Mouse (Mus musculus): ENCODE data around the gene Syt1. TPM values are rescaled to one million over a fixed set of nuclear protein-coding genes. Genes with fewer than 3 reads are reported as not detected.

Gene Syt1
- polyA plus RNA-seq, 1 experiment from 2014 or later: 5.0 TPM

DNA sequence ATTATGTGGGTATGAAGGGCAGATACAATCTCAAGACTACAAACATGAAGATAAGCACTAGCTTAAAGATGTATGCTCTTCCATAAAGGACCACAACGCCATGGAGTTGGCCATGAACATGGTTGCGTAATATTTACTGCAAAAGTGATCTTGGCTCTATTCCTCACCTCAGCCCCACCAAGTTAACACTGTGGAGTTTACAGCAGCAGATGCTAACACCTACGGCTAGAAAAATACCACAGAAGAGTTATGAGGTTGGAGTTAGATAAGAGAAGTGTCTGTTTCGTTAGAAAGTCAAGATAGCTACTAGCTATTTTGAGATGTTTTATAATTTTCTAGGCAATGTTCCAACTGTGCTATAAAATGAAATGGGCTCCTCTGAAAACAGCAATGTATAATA lies 353.9 kb downstream of the Syt1 start:
- Histone ChIP-seq H3K36me3 (no peaks in the 10 kb centered on the region), H3K27ac (replicated peaks) (no peak overlapping the region), H3K9me3 (replicated peaks) (no peaks in the 10 kb centered on the region), H3K27me3 (ENCODE audit: low read depth, poor library complexity, severe bottlenecking) (no peaks in the 10 kb centered on the region), H3K4me1 (no peaks in the 10 kb centered on the region), H3K4me3 (no peak overlapping the region)
- DNase-seq (ENCODE audit: low spot score): no peak
- WGBS: 95% methylated on average over 4 of the region's 4 CpGs

- 93% methylated on average over 11 of the region's 11 CpGs for WGBS
- no peak for DNase-seq (ENCODE audit: low spot score)
- H3K4me1 ChIP-seq: no peaks in the 10 kb centered on the region
- H3K27ac ChIP-seq (replicated peaks): no peak overlapping the region
- no peaks in the 10 kb centered on the region for H3K9me3 ChIP-seq (replicated peaks)
- H3K27me3 ChIP-seq (ENCODE audit: low read depth, poor library complexity, severe bottlenecking): no peaks in the 10 kb centered on the region
- no peaks in the 10 kb centered on the region for H3K36me3 ChIP-seq
- H3K4me3 ChIP-seq: no peak overlapping the region
These were observed 355.7 kb downstream of the Syt1 start for GRCm38 (mm10) chr10:108655074-108655473.

DNA sequence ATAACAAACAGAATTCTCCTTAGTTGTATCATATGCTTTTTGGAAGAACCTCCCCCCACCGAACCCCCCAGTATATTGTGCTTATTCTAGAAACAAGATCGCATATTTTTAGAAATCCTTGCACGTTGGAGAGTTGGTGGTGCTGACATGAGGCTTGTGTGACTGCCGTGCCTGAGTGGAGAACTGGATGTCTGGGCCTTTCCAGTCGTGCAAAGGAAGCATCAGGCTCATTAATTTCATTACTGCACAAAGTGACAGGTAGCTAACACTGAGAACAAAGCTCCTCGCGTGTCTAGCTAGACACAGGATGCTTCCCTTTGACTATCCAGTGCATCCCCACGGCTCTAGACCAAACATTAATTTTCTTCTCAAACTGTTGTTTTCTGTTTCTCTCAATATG lies 358.0 kb downstream of the Syt1 start:
- 83% methylated on average over 8 of the region's 8 CpGs for WGBS
- no peak for DNase-seq (ENCODE audit: low spot score)

DNA sequence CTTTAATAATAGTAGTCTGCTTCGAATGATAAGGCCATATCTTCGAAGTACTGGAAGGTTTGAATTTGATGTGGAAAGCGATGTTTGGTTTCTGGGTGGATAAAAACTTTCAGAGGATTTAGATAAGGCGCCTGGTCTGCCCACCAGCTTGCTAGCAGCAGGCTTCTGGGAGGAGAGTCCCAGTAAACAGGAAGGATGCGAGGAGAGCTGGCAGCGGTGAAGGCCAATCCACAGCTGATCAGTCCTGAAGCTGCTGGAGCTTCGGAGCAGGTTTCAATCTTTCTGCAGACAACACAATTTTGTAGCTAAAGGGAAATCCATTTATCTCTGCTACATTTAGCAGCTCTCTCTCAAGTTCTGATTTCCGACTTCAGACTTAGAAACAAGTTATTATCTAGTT lies 358.7 kb downstream of the Syt1 start:
- WGBS: 83% methylated on average over 8 of the region's 8 CpGs

More for the DNA sequence above, 358.0 kb downstream of the Syt1 start:
- no peak overlapping the region for H3K4me3 ChIP-seq
- no peaks in the 10 kb centered on the region for H3K36me3 ChIP-seq
- no peaks in the 10 kb centered on the region for H3K27me3 ChIP-seq (ENCODE audit: low read depth, poor library complexity, severe bottlenecking)
- H3K9me3 ChIP-seq (replicated peaks): no peaks in the 10 kb centered on the region
- H3K4me1 ChIP-seq: no peaks in the 10 kb centered on the region
- no peak overlapping the region for H3K27ac ChIP-seq (replicated peaks)

GRCm38 (mm10) chr10:108649174-108649573 lies 361.6 kb downstream of the Syt1 start:
- Histone ChIP-seq H3K27ac (replicated peaks) (no peak overlapping the region), H3K27me3 (ENCODE audit: low read depth, poor library complexity, severe bottlenecking) (no peaks in the 10 kb centered on the region), H3K36me3 (no peaks in the 10 kb centered on the region), H3K4me3 (no peak overlapping the region), H3K9me3 (replicated peaks) (no peaks in the 10 kb centered on the region), H3K4me1 (no peaks in the 10 kb centered on the region)
- WGBS: 81% methylated on average over 7 of the region's 7 CpGs
- no peak for DNase-seq (ENCODE audit: low spot score)

More for the DNA sequence above, 358.7 kb downstream of the Syt1 start:
- no peak for DNase-seq (ENCODE audit: low spot score)
- Histone ChIP-seq H3K9me3 (replicated peaks) (no peaks in the 10 kb centered on the region), H3K27ac (replicated peaks) (no peak overlapping the region), H3K36me3 (no peaks in the 10 kb centered on the region), H3K27me3 (ENCODE audit: low read depth, poor library complexity, severe bottlenecking) (no peaks in the 10 kb centered on the region), H3K4me3 (no peak overlapping the region), H3K4me1 (no peaks in the 10 kb centered on the region)

DNA sequence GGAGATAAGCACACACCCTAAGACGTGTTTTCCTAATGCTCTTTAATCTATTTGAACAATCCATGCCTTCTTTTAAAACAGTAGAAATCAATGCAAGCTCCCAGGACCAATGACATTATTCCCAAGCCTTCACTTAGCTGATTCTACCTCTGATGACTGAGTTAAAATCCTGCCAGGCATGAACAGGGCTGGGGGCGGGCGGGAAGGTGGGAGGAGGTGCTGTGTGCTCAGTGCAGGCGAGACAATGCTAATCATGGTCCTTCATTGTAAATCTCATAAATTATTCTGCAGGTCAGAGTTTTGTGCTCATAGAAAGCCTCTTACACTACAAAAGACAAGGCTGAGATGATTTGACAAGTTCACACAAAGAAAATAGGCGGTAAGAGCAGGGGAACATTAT lies 366.9 kb downstream of the Syt1 start:
- H3K4me1 ChIP-seq: peaks cover 4% of the 10 kb centered on the region; the same call in 1 of the 2 replicates
- H3K27me3 ChIP-seq (ENCODE audit: low read depth, poor library complexity, severe bottlenecking): no peaks in the 10 kb centered on the region
- no peaks in the 10 kb centered on the region for H3K9me3 ChIP-seq (replicated peaks)
- no peak overlapping the region for H3K27ac ChIP-seq (replicated peaks)
- no peaks in the 10 kb centered on the region for H3K36me3 ChIP-seq
- 68% methylated on average over 5 of the region's 5 CpGs for WGBS
- no peak for DNase-seq (ENCODE audit: low spot score)
- H3K4me3 ChIP-seq: no peak overlapping the region

- no peaks in the 10 kb centered on the region for H3K9me3 ChIP-seq (replicated peaks)
- no peaks in the 10 kb centered on the region for H3K36me3 ChIP-seq
- H3K4me1 ChIP-seq: peaks cover 8% of the 10 kb centered on the region
- no peak overlapping the region for H3K4me3 ChIP-seq
- no peaks in the 10 kb centered on the region for H3K27me3 ChIP-seq (ENCODE audit: low read depth, poor library complexity, severe bottlenecking)
- peak overlapping the region; percentile 49; the same call in 1 of the 2 replicates for H3K27ac ChIP-seq (replicated peaks)
- WGBS: 54% methylated on average over 5 of the region's 5 CpGs
- peak; percentile 16 for DNase-seq (ENCODE audit: low spot score)
These were observed 372.7 kb downstream of the Syt1 start for GRCm38 (mm10) chr10:108638095-108638494.

DNA sequence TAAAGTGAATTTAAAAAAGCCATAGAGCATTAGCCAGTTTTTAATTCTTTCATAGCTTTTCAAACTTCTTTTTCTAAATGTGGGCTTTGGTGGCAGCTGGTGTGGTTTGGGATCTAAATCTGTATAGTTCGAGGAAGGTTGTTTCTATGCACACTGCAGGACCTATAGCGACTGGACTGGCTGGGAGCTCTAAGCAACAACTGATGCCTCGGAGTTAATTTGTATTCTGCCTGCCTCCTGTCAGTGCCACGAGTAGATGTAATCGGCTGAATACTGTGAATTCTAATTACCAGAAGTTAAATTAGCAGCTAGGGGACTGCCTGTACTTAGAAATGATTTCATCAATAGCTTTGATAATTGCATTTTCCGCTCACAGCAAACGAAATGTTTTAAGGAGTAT lies 374.7 kb downstream of the Syt1 start:
- H3K36me3 ChIP-seq: no peaks in the 10 kb centered on the region
- no peaks in the 10 kb centered on the region for H3K9me3 ChIP-seq (replicated peaks)
- DNase-seq (ENCODE audit: low spot score): no peak
- H3K27me3 ChIP-seq (ENCODE audit: low read depth, poor library complexity, severe bottlenecking): no peaks in the 10 kb centered on the region
- no peak overlapping the region for H3K4me3 ChIP-seq
- WGBS: 84% methylated on average over 7 of the region's 7 CpGs
- H3K4me1 ChIP-seq: peaks cover 8% of the 10 kb centered on the region
- H3K27ac ChIP-seq (replicated peaks): no peak overlapping the region

GRCm38 (mm10) chr10:108635616-108636015 lies 375.2 kb downstream of the Syt1 start:
- H3K4me1 ChIP-seq: peaks cover 8% of the 10 kb centered on the region
- no peaks in the 10 kb centered on the region for H3K36me3 ChIP-seq
- WGBS: 91% methylated on average over 4 of the region's 4 CpGs
- H3K27me3 ChIP-seq (ENCODE audit: low read depth, poor library complexity, severe bottlenecking): no peaks in the 10 kb centered on the region
- DNase-seq (ENCODE audit: low spot score): no peak
- H3K4me3 ChIP-seq: no peak overlapping the region
- no peaks in the 10 kb centered on the region for H3K9me3 ChIP-seq (replicated peaks)
- no peak overlapping the region for H3K27ac ChIP-seq (replicated peaks)

DNA sequence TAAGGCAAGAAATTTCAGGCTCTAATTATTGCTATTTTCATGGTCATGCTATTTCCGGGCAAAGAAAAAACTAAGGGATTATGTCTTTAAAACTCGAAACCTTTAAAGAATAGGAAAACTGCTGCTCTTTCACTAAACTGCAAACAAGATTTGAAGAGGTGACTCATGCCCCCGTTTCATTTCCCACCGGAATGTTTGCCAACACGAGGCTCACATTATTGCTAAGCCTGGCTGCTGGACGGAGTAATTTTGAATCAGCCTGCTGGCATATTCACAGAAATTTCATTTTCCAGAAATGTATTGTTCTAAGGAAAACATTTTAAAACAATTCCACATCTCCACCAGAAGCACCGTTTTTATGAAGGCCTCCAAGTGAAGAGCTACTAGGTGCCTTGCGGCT lies 379.9 kb downstream of the Syt1 start:
- Histone ChIP-seq H3K9me3 (replicated peaks) (no peaks in the 10 kb centered on the region; the same call in 1 of the 2 replicates), H3K27me3 (ENCODE audit: low read depth, poor library complexity, severe bottlenecking) (no peaks in the 10 kb centered on the region), H3K27ac (replicated peaks) (no peak overlapping the region), H3K4me3 (no peak overlapping the region), H3K4me1 (no peaks in the 10 kb centered on the region), H3K36me3 (no peaks in the 10 kb centered on the region)
- no peak for DNase-seq (ENCODE audit: low spot score)
- WGBS: 93% methylated on average over 8 of the region's 8 CpGs

DNA sequence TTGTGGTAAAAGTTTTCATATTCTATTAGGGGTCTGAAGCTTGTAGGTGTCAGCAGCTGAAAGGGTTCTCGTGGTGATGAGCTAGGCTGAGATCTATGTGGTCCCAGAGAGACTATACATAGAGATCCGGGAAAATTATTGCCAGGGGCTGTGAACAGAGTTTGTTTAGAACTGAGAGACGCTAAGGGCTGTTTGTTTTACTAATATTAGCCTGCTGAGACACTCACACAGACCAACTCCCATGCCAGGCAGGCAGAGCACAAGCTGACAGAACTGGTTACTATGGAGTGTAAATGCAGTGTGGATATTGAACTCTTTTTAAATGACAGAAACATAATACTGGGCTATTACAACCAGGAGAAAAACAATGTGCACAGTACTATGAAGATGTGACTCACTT lies 384.4 kb downstream of the Syt1 start:
- no peak for DNase-seq (ENCODE audit: low spot score)
- Histone ChIP-seq H3K4me1 (0 out of 2 replicates have a peak, but pooled peaks cover 9% of the 10 kb centered on the region), H3K9me3 (replicated peaks) (no peaks in the 10 kb centered on the region; the same call in 1 of the 2 replicates), H3K27me3 (ENCODE audit: low read depth, poor library complexity, severe bottlenecking) (no peaks in the 10 kb centered on the region), H3K36me3 (no peaks in the 10 kb centered on the region), H3K27ac (replicated peaks) (no peak overlapping the region), H3K4me3 (no peak overlapping the region)
- WGBS: 61% methylated on average over 3 of the region's 3 CpGs

DNA sequence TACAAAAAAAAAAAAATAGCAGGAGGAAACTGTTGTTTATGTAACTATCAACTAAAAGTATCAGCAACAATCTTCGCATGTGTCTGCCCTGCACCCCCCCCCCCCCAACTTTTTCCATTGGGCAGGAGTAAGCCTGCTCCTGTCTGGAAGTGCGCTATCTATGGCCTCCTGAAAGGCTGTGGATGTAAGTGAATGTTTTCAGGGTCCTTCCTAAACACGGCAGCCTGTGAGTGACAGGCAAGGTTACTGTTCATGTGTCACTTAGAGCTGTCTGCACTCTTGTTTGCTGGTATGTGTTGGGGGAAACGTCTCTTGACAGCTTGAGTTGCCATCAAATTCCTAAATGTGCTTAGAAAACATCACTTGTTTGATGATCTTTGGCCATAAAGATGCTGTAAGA lies 387.8 kb downstream of the Syt1 start:
- 0 out of 2 replicates have a peak, but pooled peaks cover 9% of the 10 kb centered on the region for H3K4me1 ChIP-seq

GRCm38 (mm10) chr10:108619861-108620260 lies 390.9 kb downstream of the Syt1 start:
- 91% methylated on average over 5 of the region's 5 CpGs for WGBS
- Histone ChIP-seq H3K27me3 (ENCODE audit: low read depth, poor library complexity, severe bottlenecking) (no peaks in the 10 kb centered on the region), H3K9me3 (replicated peaks) (no peaks in the 10 kb centered on the region), H3K27ac (replicated peaks) (no peak overlapping the region), H3K36me3 (no peaks in the 10 kb centered on the region), H3K4me1 (0 out of 2 replicates have a peak, but pooled peaks cover 6% of the 10 kb centered on the region), H3K4me3 (no peak overlapping the region)
- DNase-seq (ENCODE audit: low spot score): no peak

More for the DNA sequence above, 387.8 kb downstream of the Syt1 start:
- H3K27ac ChIP-seq (replicated peaks): no peak overlapping the region
- H3K27me3 ChIP-seq (ENCODE audit: low read depth, poor library complexity, severe bottlenecking): no peaks in the 10 kb centered on the region
- H3K9me3 ChIP-seq (replicated peaks): no peaks in the 10 kb centered on the region
- WGBS: 82% methylated on average over 4 of the region's 4 CpGs
- H3K4me3 ChIP-seq: no peak overlapping the region
- no peak for DNase-seq (ENCODE audit: low spot score)
- no peaks in the 10 kb centered on the region for H3K36me3 ChIP-seq

DNA sequence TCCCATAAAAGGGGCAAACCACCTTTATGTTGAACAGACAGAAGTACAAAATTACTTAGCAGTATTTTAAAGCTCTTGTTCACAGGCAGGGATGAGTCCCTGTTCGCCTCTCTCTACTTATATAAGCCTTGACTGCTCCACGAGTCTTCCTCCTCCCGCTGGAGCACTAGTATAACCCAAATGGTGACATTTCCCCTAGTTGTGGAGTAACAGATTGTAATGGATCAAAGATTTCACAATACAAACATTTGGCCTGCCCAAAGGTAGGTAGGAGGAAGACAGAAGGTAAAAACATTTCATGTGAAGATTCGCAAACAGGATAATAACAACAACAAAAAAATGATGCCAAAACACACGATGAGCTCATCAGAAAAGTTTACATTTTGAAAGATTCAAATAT lies 391.6 kb downstream of the Syt1 start:
- no peak overlapping the region for H3K27ac ChIP-seq (replicated peaks)
- no peak for DNase-seq (ENCODE audit: low spot score)
- no peaks in the 10 kb centered on the region for H3K27me3 ChIP-seq (ENCODE audit: low read depth, poor library complexity, severe bottlenecking)
- no peak overlapping the region for H3K4me3 ChIP-seq
- H3K9me3 ChIP-seq (replicated peaks): no peaks in the 10 kb centered on the region
- 91% methylated on average over 5 of the region's 5 CpGs for WGBS
- no peaks in the 10 kb centered on the region for H3K4me1 ChIP-seq
- H3K36me3 ChIP-seq: no peaks in the 10 kb centered on the region

All from midbrain, embryonic 10.5 days (tissue).